Mouse (Mus musculus) liver, embryonic 11.5 days (tissue): ENCODE results near the gene Plekha4. TPM values are rescaled to one million over a fixed set of nuclear protein-coding genes. Genes with fewer than 3 reads are reported as not detected.
A peak's percentile ranks its signal among the peaks of the same experiment; 100 is the strongest.
"Not testable (repeated sequence)": the region's sequence is repeated elsewhere in the genome, so short reads cannot be mapped to it uniquely, and the experiment has no call there.

ENCODE experiments used
- ATAC-seq: fragments of 200-750 bp; cut with Nextera tagmentation; replicated peaks from 2 replicates; pipeline ENCODE4 v1.8.0; 2017; ENCODE audit warnings: moderate number of reproducible peaks, mild to moderate bottlenecking, moderate TSS enrichment, moderate library complexity; ENCODE audit not compliant: low FRiP score
- DNase-seq: peaks from one replicate; pipeline ENCODE4 v3.0.0-alpha.2; 2017; ENCODE audit warnings: low spot score
- H3K27ac ChIP-seq: fragments of 300-500 bp; sonication (generic); 2 replicates; pipeline ENCODE4 v1.5.1; 2014; ENCODE audit warnings: mild to moderate bottlenecking, low read depth, low read length, control low read depth
- H3K27me3 ChIP-seq: fragments of 300-500 bp; sonication (generic); replicated peaks from 2 replicates; pipeline ENCODE4 v1.6.1; 2014; ENCODE audit warnings: low read length, mixed read lengths; ENCODE audit not compliant: control insufficient read depth, insufficient read depth
- H3K36me3 ChIP-seq: fragments of 300-500 bp; sonication (generic); 2 replicates; pipeline ENCODE4 v1.6.1; 2014; ENCODE audit warnings: mild to moderate bottlenecking, low read length, moderate library complexity, mixed read lengths; ENCODE audit not compliant: control insufficient read depth, insufficient read depth
- H3K4me1 ChIP-seq: fragments of 300-500 bp; sonication (generic); replicated peaks from 2 replicates; pipeline ENCODE4 v1.6.1; 2014; ENCODE audit warnings: low read length, mixed read lengths; ENCODE audit not compliant: control insufficient read depth, insufficient read depth
- H3K4me2 ChIP-seq: fragments of 300-500 bp; sonication (generic); 2 replicates; pipeline ENCODE4 v1.6.1; 2014; ENCODE audit warnings: mild to moderate bottlenecking, control low read depth, moderate library complexity
- H3K4me3 ChIP-seq: fragments of 300-500 bp; sonication (generic); 2 replicates; pipeline ENCODE4 v1.5.1; 2014; ENCODE audit warnings: low read depth, low read length, control low read depth
- H3K9ac ChIP-seq: fragments of 300-500 bp; sonication (generic); 2 replicates; pipeline ENCODE4 v1.6.1; 2014; ENCODE audit warnings: low read depth, low read length, control low read depth
- H3K9me3 ChIP-seq: fragments of 300-500 bp; sonication (generic); 2 replicates; pipeline ENCODE4 v1.6.1; 2016; ENCODE audit warnings: low read length, inconsistent platforms, mixed read lengths; ENCODE audit not compliant: control insufficient read depth
- WGBS: fragments of 180-500 bp; shearing (Covaris S2); extraction: QIAGEN DNeasy Blood & Tissue Kit; methylation state at CpG from one replicate; pipeline ENCODE4 v1.1.7; 2014; 5-methylcytosine and 5-hydroxymethylcytosine counted together
- polyA plus RNA-seq: library from polyadenylated mRNA; unstranded; fragments of >200 nt; fragmentation: Nextera tagmentation; extraction: Ambion mirVana; gene quantifications from 2 replicates; pipeline ENCODE4 v1.2.1, GENCODE M21; 2014

Gene Plekha4
- polyA plus RNA-seq, 1 experiment from 2014 or later: 0.89 TPM

GRCm38 (mm10) chr7:45516846-45517245 lies 9.3 kb upstream of the Plekha4 start:
- not testable (repeated sequence) for H3K27me3 ChIP-seq, H3K9me3 ChIP-seq, H3K4me2 ChIP-seq, ATAC-seq, H3K36me3 ChIP-seq, H3K27ac ChIP-seq, H3K4me3 ChIP-seq, DNase-seq, H3K9ac ChIP-seq
- 63% methylated on average over 5 of the region's 5 CpGs for WGBS
- peaks cover 34% of the 10 kb centered on the region for H3K4me1 ChIP-seq

- DNase-seq: no peak
- WGBS: 94% methylated on average over 16 of the region's 16 CpGs
- H3K9ac ChIP-seq: no peak overlapping the region
- peaks cover 48% of the 10 kb centered on the region for H3K4me1 ChIP-seq
- H3K27me3 ChIP-seq: no peaks in the 10 kb centered on the region
- no peak for ATAC-seq
- no peak overlapping the region for H3K27ac ChIP-seq
- H3K36me3 ChIP-seq: peaks cover 4% of the 10 kb centered on the region; the same call in 1 of the 2 replicates
- H3K9me3 ChIP-seq: no peaks in the 10 kb centered on the region
- H3K4me3 ChIP-seq: no peak overlapping the region
- H3K4me2 ChIP-seq: no peak overlapping the region
Observed at GRCm38 (mm10) chr7:45518618-45519017, 7.5 kb upstream of the Plekha4 start.

- DNase-seq (no peak), ATAC-seq (no peak)
- Histone ChIP-seq H3K9me3 (no peaks in the 10 kb centered on the region), H3K36me3 (peaks cover 9% of the 10 kb centered on the region; the same call in 1 of the 2 replicates), H3K4me3 (no peak overlapping the region), H3K9ac (no peak overlapping the region), H3K27ac (no peak overlapping the region), H3K4me1 (peaks cover 53% of the 10 kb centered on the region), H3K4me2 (0 out of 2 replicates have a peak overlapping the region, but pooled peaks have one; percentile 2), H3K27me3 (no peaks in the 10 kb centered on the region)
- 74% methylated on average over 8 of the region's 8 CpGs for WGBS
Observed at GRCm38 (mm10) chr7:45519345-45520120, 6.6 kb upstream of the Plekha4 start.

GRCm38 (mm10) chr7:45520605-45521004 lies 5.5 kb upstream of the Plekha4 start:
- 92% methylated on average over 7 of the region's 7 CpGs for WGBS
- Histone ChIP-seq H3K9me3 (no peaks in the 10 kb centered on the region), H3K4me3 (no peak overlapping the region), H3K27ac (no peak overlapping the region), H3K36me3 (peaks cover 9% of the 10 kb centered on the region; the same call in 1 of the 2 replicates), H3K9ac (no peak overlapping the region), H3K4me1 (peaks cover 49% of the 10 kb centered on the region), H3K4me2 (no peak overlapping the region; the same call in 1 of the 2 replicates), H3K27me3 (no peaks in the 10 kb centered on the region)
- no peak for ATAC-seq
- DNase-seq: no peak

GRCm38 (mm10) chr7:45521728-45522184 lies 4.4 kb upstream of the Plekha4 start:
- Histone ChIP-seq H3K9me3 (no peaks in the 10 kb centered on the region), H3K4me1 (peaks cover 40% of the 10 kb centered on the region), H3K27ac (peak overlapping the region; percentile 23), H3K9ac (peak overlapping the region; percentile 64), H3K4me2 (peak overlapping the region; percentile 80), H3K27me3 (no peaks in the 10 kb centered on the region), H3K4me3 (peak overlapping the region; percentile 87), H3K36me3 (peaks cover 9% of the 10 kb centered on the region; the same call in 1 of the 2 replicates)
- under 1% methylated on average over 28 of the region's 28 CpGs for WGBS
- DNase-seq (peak; percentile 84), ATAC-seq (peak; percentile 38)

- peak overlapping the region; percentile 23; the same call in 1 of the 2 replicates for H3K27ac ChIP-seq
- H3K4me1 ChIP-seq: peaks cover 43% of the 10 kb centered on the region
- no peaks in the 10 kb centered on the region for H3K27me3 ChIP-seq
- peak overlapping the region; percentile 80 for H3K4me2 ChIP-seq
- WGBS: 52% methylated on average over 16 of the region's 16 CpGs
- ATAC-seq: no peak
- H3K9ac ChIP-seq: peak overlapping the region; percentile 64
- H3K36me3 ChIP-seq: peaks cover 9% of the 10 kb centered on the region; the same call in 1 of the 2 replicates
- DNase-seq: no peak
- no peaks in the 10 kb centered on the region for H3K9me3 ChIP-seq
- H3K4me3 ChIP-seq: peak overlapping the region; percentile 87
Observed at GRCm38 (mm10) chr7:45522194-45522752, 3.9 kb upstream of the Plekha4 start.

- Histone ChIP-seq H3K4me1 (peaks cover 43% of the 10 kb centered on the region), H3K4me3 (peak overlapping the region; percentile 87), H3K4me2 (peak overlapping the region; percentile 80), H3K27ac (peak overlapping the region; percentile 68), H3K27me3 (no peaks in the 10 kb centered on the region), H3K36me3 (peaks cover 9% of the 10 kb centered on the region; the same call in 1 of the 2 replicates), H3K9me3 (no peaks in the 10 kb centered on the region), H3K9ac (peak overlapping the region; percentile 76)
- DNase-seq (peak; percentile 36), ATAC-seq (no peak)
- WGBS: 63% methylated on average over 18 of the region's 18 CpGs
Observed at GRCm38 (mm10) chr7:45522957-45523676, 3.0 kb upstream of the Plekha4 start.

GRCm38 (mm10) chr7:45523678-45524170 lies 2.4 kb upstream of the Plekha4 start:
- H3K36me3 ChIP-seq: peaks cover 9% of the 10 kb centered on the region; the same call in 1 of the 2 replicates
- no peak for ATAC-seq
- peaks cover 43% of the 10 kb centered on the region for H3K4me1 ChIP-seq
- peak overlapping the region; percentile 87 for H3K4me3 ChIP-seq
- H3K27me3 ChIP-seq: no peaks in the 10 kb centered on the region
- H3K9me3 ChIP-seq: no peaks in the 10 kb centered on the region
- H3K27ac ChIP-seq: peak overlapping the region; percentile 68
- peak overlapping the region; percentile 80 for H3K4me2 ChIP-seq
- DNase-seq: peak; percentile 29
- peak overlapping the region; percentile 76 for H3K9ac ChIP-seq
- 62% methylated on average over 13 of the region's 13 CpGs for WGBS
